In the genomic region with DNA sequence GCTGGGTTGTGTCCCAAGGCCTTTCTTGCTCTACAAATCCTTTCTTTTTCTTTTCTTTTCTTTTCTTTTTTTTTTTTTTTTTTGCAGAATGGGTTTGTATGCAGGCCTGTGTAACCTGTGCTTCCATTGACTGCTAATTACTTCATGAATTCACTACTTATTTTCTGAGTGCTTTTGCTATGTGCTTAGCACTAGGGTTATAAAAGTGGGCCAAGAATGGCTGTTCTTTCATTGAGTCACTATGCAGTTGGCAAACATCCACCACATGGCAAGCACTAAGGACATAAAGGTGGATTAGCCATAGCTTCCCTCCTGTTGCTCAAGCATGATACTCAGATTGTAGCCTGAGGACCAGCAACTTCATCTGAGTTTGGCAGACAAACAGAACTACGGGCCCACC, we compare ENCODE assay signal across 30 mouse cellular contexts.
DNase-seq lines count a peak whose midpoint lies in the region; ATAC-seq lines count a peak whose summit lies in the region.
"Had no signal": no experiment of that assay in that cellular context is flagged by ENCODE, and none has a peak within 500 bp of the region (broad histone marks: within the 10 kb centered on the region; RNA-seq: fewer than 3 reads in every experiment).

No protein-coding gene starts in this region.

- 59% methylated on average over 1 of the region's 1 CpGs for WGBS in forebrain, embryonic 13.5 days
- 91% methylated on average over 1 of the region's 1 CpGs for WGBS in forebrain, embryonic 11.5 days
- WGBS in midbrain, embryonic 15.5 days, result 76% methylated on average over 1 of the region's 1 CpGs
- WGBS in midbrain, embryonic 11.5 days, result 98% methylated on average over 1 of the region's 1 CpGs

- no peak overlapping the region for H3K27ac ChIP-seq in forebrain, embryonic 13.5 days
- H3K27ac ChIP-seq in forebrain, embryonic 11.5 days (ENCODE audit: low read depth, low read length), result no peak overlapping the region
- H3K27ac ChIP-seq in midbrain, embryonic 15.5 days, result no peak overlapping the region
- no peak overlapping the region for H3K27ac ChIP-seq in midbrain, embryonic 11.5 days (ENCODE audit: low read depth, low read length)
- H3K27ac ChIP-seq: embryonic facial prominence, embryonic 12.5 days; forebrain, embryonic 10.5 days; heart, embryonic 13.5 days; hindbrain, embryonic 10.5 days; hindbrain, embryonic 15.5 days; intestine, embryonic 15.5 days; layer of hippocampus, adult 2 months; left cerebral cortex, adult 2 months; limb, embryonic 13.5 days; macrophage; stomach, embryonic 15.5 days had no signal

- H3K36me3 ChIP-seq in forebrain, embryonic 13.5 days (ENCODE audit: poor library complexity, severe bottlenecking), result no peaks in the 10 kb centered on the region
- no peaks in the 10 kb centered on the region for H3K36me3 ChIP-seq in forebrain, embryonic 11.5 days (ENCODE audit: control insufficient read depth, insufficient read depth, low read length)
- no peaks in the 10 kb centered on the region for H3K36me3 ChIP-seq in midbrain, embryonic 15.5 days (replicated peaks)
- H3K36me3 ChIP-seq in midbrain, embryonic 11.5 days (ENCODE audit: control insufficient read depth, insufficient read depth, low read length), result no peaks in the 10 kb centered on the region
- H3K36me3 ChIP-seq: embryonic facial prominence, embryonic 12.5 days; forebrain, embryonic 10.5 days; heart, embryonic 13.5 days; hindbrain, embryonic 10.5 days; hindbrain, embryonic 15.5 days; intestine, embryonic 15.5 days; limb, embryonic 13.5 days; stomach, embryonic 15.5 days had no signal

- no peaks in the 10 kb centered on the region for H3K27me3 ChIP-seq in forebrain, embryonic 13.5 days
- no peaks in the 10 kb centered on the region for H3K27me3 ChIP-seq in forebrain, embryonic 11.5 days (ENCODE audit: control insufficient read depth, insufficient read depth, low read length)
- no peaks in the 10 kb centered on the region for H3K27me3 ChIP-seq in midbrain, embryonic 15.5 days (replicated peaks)
- no peaks in the 10 kb centered on the region for H3K27me3 ChIP-seq in midbrain, embryonic 11.5 days (ENCODE audit: control insufficient read depth, insufficient read depth, low read length)
- H3K27me3 ChIP-seq: embryonic facial prominence, embryonic 12.5 days; heart, embryonic 13.5 days; hindbrain, embryonic 15.5 days; intestine, embryonic 15.5 days; limb, embryonic 13.5 days; stomach, embryonic 15.5 days had no signal

- no peaks in the 10 kb centered on the region for H3K9me3 ChIP-seq in forebrain, embryonic 13.5 days (replicated peaks)
- no peaks in the 10 kb centered on the region for H3K9me3 ChIP-seq in forebrain, embryonic 11.5 days (ENCODE audit: control insufficient read depth, low read length)
- H3K9me3 ChIP-seq in midbrain, embryonic 15.5 days, result no peaks in the 10 kb centered on the region
- no peaks in the 10 kb centered on the region for H3K9me3 ChIP-seq in midbrain, embryonic 11.5 days (ENCODE audit: control insufficient read depth, low read length)
- H3K9me3 ChIP-seq: embryonic facial prominence, embryonic 12.5 days; forebrain, embryonic 10.5 days; heart, embryonic 13.5 days; hindbrain, embryonic 10.5 days; hindbrain, embryonic 15.5 days; intestine, embryonic 15.5 days; limb, embryonic 13.5 days; stomach, embryonic 15.5 days had no signal

- H3K4me1 ChIP-seq in forebrain, embryonic 13.5 days, result 0 out of 2 replicates have a peak, but pooled peaks cover 2% of the 10 kb centered on the region
- H3K4me1 ChIP-seq in forebrain, embryonic 11.5 days (replicated peaks; ENCODE audit: control insufficient read depth, insufficient read depth, low read length), result no peaks in the 10 kb centered on the region
- 0 out of 2 replicates have a peak, but pooled peaks cover 2% of the 10 kb centered on the region for H3K4me1 ChIP-seq in midbrain, embryonic 15.5 days
- H3K4me1 ChIP-seq in midbrain, embryonic 11.5 days (ENCODE audit: control insufficient read depth, insufficient read depth, low read length), result no peaks in the 10 kb centered on the region
- H3K4me1 ChIP-seq: embryonic facial prominence, embryonic 12.5 days; forebrain, embryonic 10.5 days; heart, embryonic 13.5 days; hindbrain, embryonic 10.5 days; hindbrain, embryonic 15.5 days; intestine, embryonic 15.5 days; limb, embryonic 13.5 days; stomach, embryonic 15.5 days had no signal

- H3K4me3 ChIP-seq in forebrain, embryonic 13.5 days, result no peak overlapping the region
- no peak overlapping the region for H3K4me3 ChIP-seq in forebrain, embryonic 11.5 days (ENCODE audit: low read depth, low read length)
- no peak overlapping the region for H3K4me3 ChIP-seq in midbrain, embryonic 15.5 days
- no peak overlapping the region for H3K4me3 ChIP-seq in midbrain, embryonic 11.5 days (ENCODE audit: low read depth, low read length)
- H3K4me3 ChIP-seq: embryonic facial prominence, embryonic 12.5 days; forebrain, embryonic 10.5 days; heart, embryonic 13.5 days; hindbrain, embryonic 10.5 days; hindbrain, embryonic 15.5 days; intestine, embryonic 15.5 days; layer of hippocampus, adult 2 months; left cerebral cortex, adult 2 months; limb, embryonic 13.5 days; stomach, embryonic 15.5 days had no signal

- H3K4me2 ChIP-seq in forebrain, embryonic 13.5 days, result no peak overlapping the region
- no peak overlapping the region for H3K4me2 ChIP-seq in forebrain, embryonic 11.5 days (ENCODE audit: low read depth, low read length, severe bottlenecking)
- H3K4me2 ChIP-seq in midbrain, embryonic 15.5 days, result no peak overlapping the region
- no peak overlapping the region for H3K4me2 ChIP-seq in midbrain, embryonic 11.5 days
- H3K4me2 ChIP-seq: embryonic facial prominence, embryonic 12.5 days; heart, embryonic 13.5 days; hindbrain, embryonic 15.5 days; intestine, embryonic 15.5 days; limb, embryonic 13.5 days; liver, embryonic 11.5 days; stomach, embryonic 15.5 days had no signal

- no peak for DNase-seq in forebrain, embryonic 11.5 days (ENCODE audit: low spot score)
- DNase-seq in midbrain, embryonic 11.5 days (ENCODE audit: low spot score, missing footprints), result no peak
- peak; percentile 37 for DNase-seq in NIH3T3 (ENCODE audit: low read depth)
- DNase-seq in gastrocnemius, adult 8-10 months (ENCODE audit: low spot score in 2 of 2), result no peak
- no peak for DNase-seq in frontal cortex, postnatal 14 days (ENCODE audit: low spot score in 2 of 2)
- DNase-seq: B cell, adult 2 months; cerebellum, adult 11 months; cerebellum, adult 9-11 months; embryo, embryonic 11 days; gastrocnemius, postnatal 36 days; heart, postnatal 10 days; kidney, adult 2 months; kidney, postnatal 36 days; retina, postnatal 1 day; right cerebral cortex, postnatal 14 days had no signal

- no peak overlapping the region for H3K9ac ChIP-seq in forebrain, embryonic 13.5 days
- no peak overlapping the region for H3K9ac ChIP-seq in forebrain, embryonic 11.5 days (ENCODE audit: low read length)
- H3K9ac ChIP-seq in midbrain, embryonic 15.5 days, result no peak overlapping the region
- H3K9ac ChIP-seq in midbrain, embryonic 11.5 days (ENCODE audit: low read length), result no peak overlapping the region
- H3K9ac ChIP-seq: embryonic facial prominence, embryonic 12.5 days; heart, embryonic 13.5 days; hindbrain, embryonic 15.5 days; intestine, embryonic 15.5 days; limb, embryonic 13.5 days; stomach, embryonic 15.5 days had no signal

- peak; percentile 27; the same call in 1 of the 2 replicates for ATAC-seq in forebrain, embryonic 13.5 days
- no peak for ATAC-seq in forebrain, embryonic 11.5 days (replicated peaks; ENCODE audit: low FRiP score)
- peak; percentile 58; the same call in 1 of the 2 replicates for ATAC-seq in midbrain, embryonic 15.5 days (replicated peaks)
- no peak for ATAC-seq in midbrain, embryonic 11.5 days (ENCODE audit: low FRiP score)
- ATAC-seq: intestine, embryonic 15.5 days; Patski had no signal

Comparison
In these comparisons a context has a peak if more than half of its experiments do, and no peak if none do; other contexts are left out.
1. ATAC-seq: peak in forebrain, embryonic 13.5 days (single experiment) and midbrain, embryonic 15.5 days (single experiment); none in forebrain, embryonic 11.5 days (single experiment) and midbrain, embryonic 11.5 days (single experiment).